Comparison of ENCODE assay signal across 8 mouse cellular contexts in genomic region chr5:123974179-123974485, GRCm38 (mm10). TPM values are rescaled to one million over a fixed set of nuclear protein-coding genes. Genes with fewer than 3 reads are reported as not detected.
DNase-seq lines count a peak whose midpoint lies in the region; ATAC-seq and TF ChIP-seq lines count a peak whose summit lies in the region.

No protein-coding gene starts in this region.

- H3K9me3 ChIP-seq in embryonic facial prominence, embryonic 10.5 days: no peaks in the 10 kb centered on the region
- H3K9me3 ChIP-seq in hindbrain, embryonic 14.5 days (ENCODE audit: control insufficient read depth, low read length): no peaks in the 10 kb centered on the region
- no peaks in the 10 kb centered on the region for H3K9me3 ChIP-seq in midbrain, embryonic 11.5 days (ENCODE audit: control insufficient read depth, low read length)

- ATAC-seq in hindbrain, embryonic 14.5 days (ENCODE audit: low FRiP score): 0 out of 2 replicates have a peak, but pooled peaks have one; percentile 5
- 0 out of 2 replicates have a peak, but pooled peaks have one; percentile 2 for ATAC-seq in midbrain, embryonic 11.5 days (ENCODE audit: low FRiP score)
- ATAC-seq in megakaryocyte progenitor cell, adult 5-6 weeks (replicated peaks; ENCODE audit: poor library complexity): no peak

- H3K4me2 ChIP-seq in hindbrain, embryonic 14.5 days (replicated peaks): peak overlapping the region; percentile 83
- H3K4me2 ChIP-seq in midbrain, embryonic 11.5 days: peak overlapping the region; percentile 87

- no peak for TF ChIP-seq POLR2A in lung, adult 2 months (IDR thresholded peaks at IDR 0.05; ENCODE audit: borderline replicate concordance, extremely low read depth, low read depth, low read length)

- H3K27ac ChIP-seq in embryonic facial prominence, embryonic 10.5 days (replicated peaks): peak overlapping the region; percentile 79; the same call in 1 of the 2 replicates
- peak overlapping the region; percentile 41; the same call in 1 of the 2 replicates for H3K27ac ChIP-seq in hindbrain, embryonic 14.5 days
- no peak overlapping the region for H3K27ac ChIP-seq in midbrain, embryonic 11.5 days (ENCODE audit: low read depth, low read length)

- WGBS in lung, adult 2 months: 1% methylated on average over 14 of the region's 14 CpGs
- under 1% methylated on average over 14 of the region's 14 CpGs for WGBS in embryonic facial prominence, embryonic 10.5 days
- WGBS in hindbrain, embryonic 14.5 days: 1% methylated on average over 14 of the region's 14 CpGs
- 1% methylated on average over 14 of the region's 14 CpGs for WGBS in midbrain, embryonic 11.5 days

- H3K36me3 ChIP-seq in embryonic facial prominence, embryonic 10.5 days (replicated peaks): no peaks in the 10 kb centered on the region
- H3K36me3 ChIP-seq in hindbrain, embryonic 14.5 days (replicated peaks; ENCODE audit: control insufficient read depth, insufficient read depth): no peaks in the 10 kb centered on the region
- no peaks in the 10 kb centered on the region for H3K36me3 ChIP-seq in midbrain, embryonic 11.5 days (ENCODE audit: control insufficient read depth, insufficient read depth, low read length)

- DNase-seq in lung, adult 2 months: no peak
- no peak for DNase-seq in lung, postnatal 25 days (ENCODE audit: low spot score)
- no peak for DNase-seq in embryonic facial prominence, embryonic 10.5 days (ENCODE audit: low spot score)
- no peak for DNase-seq in hindbrain, embryonic 14.5 days (ENCODE audit: low spot score)
- peak; percentile 91 for DNase-seq in midbrain, embryonic 11.5 days (ENCODE audit: low spot score, missing footprints)
- DNase-seq in layer of hippocampus, adult 8-10 months (ENCODE audit: low spot score in 2 of 2): no peak
- no peak for DNase-seq in layer of hippocampus, adult 9-10 months (ENCODE audit: low spot score)

- no peak for TF ChIP-seq CTCF in lung, adult 2 months (IDR thresholded peaks at IDR 0.05; ENCODE audit: insufficient read depth, low read length)

- peak overlapping the region; percentile 85 for H3K9ac ChIP-seq in hindbrain, embryonic 14.5 days
- peak overlapping the region; percentile 56 for H3K9ac ChIP-seq in midbrain, embryonic 11.5 days (ENCODE audit: low read length)

- peaks cover 62% of the 10 kb centered on the region for H3K27me3 ChIP-seq in embryonic facial prominence, embryonic 10.5 days (replicated peaks; ENCODE audit: low read depth, poor library complexity, severe bottlenecking)
- H3K27me3 ChIP-seq in hindbrain, embryonic 14.5 days (ENCODE audit: control insufficient read depth, insufficient read depth, low read length): peaks cover 9% of the 10 kb centered on the region
- peaks cover 13% of the 10 kb centered on the region for H3K27me3 ChIP-seq in midbrain, embryonic 11.5 days (ENCODE audit: control insufficient read depth, insufficient read depth, low read length)

- peaks cover 16% of the 10 kb centered on the region for H3K4me1 ChIP-seq in lung, adult 2 months (ENCODE audit: control insufficient read depth, insufficient read depth, low read length)
- H3K4me1 ChIP-seq in embryonic facial prominence, embryonic 10.5 days: peaks cover 43% of the 10 kb centered on the region
- H3K4me1 ChIP-seq in hindbrain, embryonic 14.5 days (replicated peaks; ENCODE audit: control insufficient read depth, insufficient read depth, low read length): peaks cover 24% of the 10 kb centered on the region
- H3K4me1 ChIP-seq in midbrain, embryonic 11.5 days (ENCODE audit: control insufficient read depth, insufficient read depth, low read length): peaks cover 7% of the 10 kb centered on the region

- peak overlapping the region; percentile 81 for H3K4me3 ChIP-seq in lung, adult 2 months (replicated peaks; ENCODE audit: extremely low read depth, low read depth, low read length)
- peak overlapping the region; percentile 76 for H3K4me3 ChIP-seq in embryonic facial prominence, embryonic 10.5 days
- peak overlapping the region; percentile 73 for H3K4me3 ChIP-seq in hindbrain, embryonic 14.5 days (replicated peaks; ENCODE audit: low read length)
- H3K4me3 ChIP-seq in midbrain, embryonic 11.5 days (ENCODE audit: low read depth, low read length): peak overlapping the region; percentile 77

RNA-seq across cellular contexts. Expression of gene Hip1r, which starts 0.7 kb away (rescaled TPM):
- 31.9 and 36.4 TPM in 2 replicates for polyA plus RNA-seq in lung, adult 2 months (2012; rRNA removed)
- 8.5 and 10.7 TPM in 2 replicates for polyA plus RNA-seq in embryonic facial prominence, embryonic 10.5 days (2016; fragmentation: Nextera tagmentation; extraction: Ambion mirVana)
- polyA plus RNA-seq in hindbrain, embryonic 14.5 days (2014; fragmentation: Nextera tagmentation; extraction: Ambion mirVana): 22.4 and 27.9 TPM in 2 replicates
- 4.6 and 5.2 TPM in 2 replicates for polyA plus RNA-seq in midbrain, embryonic 11.5 days (2014; fragmentation: Nextera tagmentation; extraction: Ambion mirVana)
- total RNA-seq in layer of hippocampus, adult 8-10 months (2022): 10 to 100 TPM; 33.5 to 47.0 (median 44.6) TPM
- total RNA-seq in megakaryocyte progenitor cell, adult 5-6 weeks (2015): 4.9 and 6.9 TPM in 2 replicates
- total RNA-seq in megakaryocyte progenitor cell, adult 5-6 weeks (2017): 14.2 and 16.0 TPM in 2 replicates

RNA-seq across cellular contexts. Expression of gene Ccdc62, which starts 43.7 kb away (rescaled TPM):
- 2.0 and 3.2 TPM in 2 replicates for polyA plus RNA-seq in lung, adult 2 months (2012; rRNA removed)
- polyA plus RNA-seq in embryonic facial prominence, embryonic 10.5 days (2016; fragmentation: Nextera tagmentation; extraction: Ambion mirVana): 5.0 and 5.9 TPM in 2 replicates
- 5.2 and 5.5 TPM in 2 replicates for polyA plus RNA-seq in hindbrain, embryonic 14.5 days (2014; fragmentation: Nextera tagmentation; extraction: Ambion mirVana)
- polyA plus RNA-seq in midbrain, embryonic 11.5 days (2014; fragmentation: Nextera tagmentation; extraction: Ambion mirVana): 4.6 and 5.4 TPM in 2 replicates
- total RNA-seq in layer of hippocampus, adult 8-10 months (2022): 1 to 10 TPM; 2.1 to 7.2 (median 5.2) TPM
- total RNA-seq in megakaryocyte progenitor cell, adult 5-6 weeks (2015): 0.32 and 1.1 TPM in 2 replicates
- total RNA-seq in megakaryocyte progenitor cell, adult 5-6 weeks (2017): 0.14 and 1.8 TPM in 2 replicates

RNA-seq across cellular contexts. Expression of gene Gm43518, which starts 46.9 kb away (rescaled TPM):
- 0.41 and 0.53 TPM in 2 replicates for polyA plus RNA-seq in lung, adult 2 months (2012; rRNA removed)
- 2.0 TPM in 2 replicates for polyA plus RNA-seq in embryonic facial prominence, embryonic 10.5 days (2016; fragmentation: Nextera tagmentation; extraction: Ambion mirVana)
- polyA plus RNA-seq in hindbrain, embryonic 14.5 days (2014; fragmentation: Nextera tagmentation; extraction: Ambion mirVana): 2.3 and 2.6 TPM in 2 replicates
- 0.58 and 0.78 TPM in 2 replicates for polyA plus RNA-seq in midbrain, embryonic 11.5 days (2014; fragmentation: Nextera tagmentation; extraction: Ambion mirVana)
- total RNA-seq in layer of hippocampus, adult 8-10 months (2022): 1 to 10 TPM in 3 of 4 experiments, under 1 TPM in 1; 0.87 to 2.4 (median 1.9) TPM
- 1.8 TPM in 1 of 2 replicates, not detected in the other for total RNA-seq in megakaryocyte progenitor cell, adult 5-6 weeks (2015)
- total RNA-seq in megakaryocyte progenitor cell, adult 5-6 weeks (2017): not detected in 2 replicates

RNA-seq across cellular contexts. Expression of gene Vps37b, which starts 57.9 kb away (rescaled TPM):
- polyA plus RNA-seq in lung, adult 2 months (2012; rRNA removed): 36.6 and 39.3 TPM in 2 replicates
- 43.8 and 47.6 TPM in 2 replicates for polyA plus RNA-seq in embryonic facial prominence, embryonic 10.5 days (2016; fragmentation: Nextera tagmentation; extraction: Ambion mirVana)
- 59.5 and 61.7 TPM in 2 replicates for polyA plus RNA-seq in hindbrain, embryonic 14.5 days (2014; fragmentation: Nextera tagmentation; extraction: Ambion mirVana)
- polyA plus RNA-seq in midbrain, embryonic 11.5 days (2014; fragmentation: Nextera tagmentation; extraction: Ambion mirVana): 45.5 and 50.7 TPM in 2 replicates
- total RNA-seq in layer of hippocampus, adult 8-10 months (2022): 10 to 100 TPM; 35.9 to 39.4 (median 36.6) TPM
- 11.4 and 14.8 TPM in 2 replicates for total RNA-seq in megakaryocyte progenitor cell, adult 5-6 weeks (2015)
- 15.2 and 15.6 TPM in 2 replicates for total RNA-seq in megakaryocyte progenitor cell, adult 5-6 weeks (2017)
